Mouse (Mus musculus) heart, adult 11 months (tissue): ENCODE measurements at regions not wholly inside any gene's neighbourhood (a gene's known extent, or its start where the extent isn't known, plus 50 kb on each side); places are given as distances from the start of the nearest gene placed in this dataset.

Experiments used
- DNase-seq: peaks from one replicate; pipeline ENCODE4 v3.0.0; 2022

DNA sequence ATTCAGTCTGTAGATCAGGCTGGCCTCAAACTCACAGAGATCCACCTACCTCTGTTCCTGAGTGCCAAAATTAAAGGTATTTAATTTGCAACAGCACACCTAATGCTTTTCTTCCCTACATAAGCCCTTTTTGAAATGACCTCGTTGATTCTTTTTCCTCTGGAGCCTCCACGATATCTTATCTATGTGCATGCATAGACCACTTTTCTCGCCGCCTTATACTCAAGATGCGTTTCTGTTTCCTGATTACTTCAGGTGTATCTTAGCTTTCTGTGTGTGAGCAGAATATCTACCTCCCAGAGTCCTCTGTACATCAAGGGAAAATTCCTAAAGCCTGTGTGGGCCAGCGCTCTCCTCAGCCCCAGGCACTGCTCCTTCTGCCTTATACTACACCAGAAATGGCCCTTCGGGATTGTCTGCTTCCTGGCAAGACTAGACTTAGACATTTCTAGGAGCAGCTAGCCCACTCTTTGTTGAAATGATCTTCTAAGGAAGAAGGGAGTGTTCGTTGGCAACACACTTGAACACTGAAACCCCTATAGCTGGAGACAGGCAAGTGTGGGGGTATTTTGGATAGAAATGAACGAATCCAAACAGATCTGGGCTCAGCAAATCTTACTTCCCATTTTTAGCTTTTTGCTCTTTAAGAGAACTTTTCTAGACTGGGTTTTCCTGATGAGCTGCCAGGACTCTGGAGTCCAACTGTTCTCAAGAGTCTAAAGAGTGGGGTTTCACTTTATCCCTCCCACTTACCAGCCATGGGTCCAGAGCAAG, 54.0 kb upstream of the Rbm15 start:
- no peak for DNase-seq

DNA sequence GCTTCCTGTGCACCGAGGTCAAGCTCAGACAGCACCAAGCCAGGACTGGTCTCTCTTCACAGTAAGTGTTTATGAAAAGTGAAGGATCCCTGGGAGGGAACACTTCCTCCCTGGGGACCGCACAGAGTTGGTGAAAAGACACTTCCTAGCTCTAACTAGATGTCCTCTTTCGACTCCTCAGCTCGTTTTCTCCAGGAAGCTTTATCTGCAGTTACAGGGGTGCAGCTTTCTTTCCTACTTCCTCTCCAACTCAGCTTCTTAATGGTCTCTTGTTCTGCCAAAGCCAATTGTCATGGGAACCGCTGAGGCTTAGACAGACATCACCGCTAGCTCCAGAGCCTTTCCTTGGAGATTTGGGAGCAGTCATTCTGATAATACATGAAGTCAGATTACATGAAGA, 53.0 kb upstream of the Rbm15 start:
- peak; percentile 97 for DNase-seq
